In the genomic region with DNA sequence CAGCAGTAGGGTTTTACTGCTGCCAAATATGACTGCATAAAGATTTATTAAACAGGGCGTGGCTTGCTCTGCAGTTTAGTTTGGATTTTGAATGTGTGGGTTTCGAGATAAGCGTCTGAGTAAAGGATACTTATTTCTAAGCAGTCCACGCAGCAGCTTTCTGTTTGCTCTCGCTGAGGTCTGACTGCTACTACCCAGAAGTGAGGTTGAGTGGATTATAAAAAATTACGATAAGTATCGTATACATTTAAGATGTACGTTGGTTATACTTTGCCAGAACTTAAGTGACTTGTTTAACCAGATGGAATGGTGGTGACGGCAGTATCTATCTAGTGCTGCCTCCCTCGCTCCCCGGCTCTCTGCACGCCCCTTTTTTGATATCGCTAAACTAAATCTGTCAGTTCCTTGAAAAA, we compare ENCODE assay signal across 14 mouse cellular contexts. TPM values are rescaled to one million over a fixed set of nuclear protein-coding genes. Genes with fewer than 3 reads are reported as not detected.
DNase-seq lines count a peak whose midpoint lies in the region; ATAC-seq and TF ChIP-seq lines count a peak whose summit lies in the region.
"Had no signal": no experiment of that assay in that cellular context is flagged by ENCODE, and none has a peak within 500 bp of the region (broad histone marks: within the 10 kb centered on the region; RNA-seq: fewer than 3 reads in every experiment).

No protein-coding gene starts in this region.

- H3K9ac ChIP-seq in lung, embryonic 15.5 days, result no peak overlapping the region
- H3K9ac ChIP-seq in liver, embryonic 14.5 days (replicated peaks), result no peak overlapping the region
- no peak overlapping the region for H3K9ac ChIP-seq in stomach, embryonic 16.5 days (ENCODE audit: low read length)
- H3K9ac ChIP-seq: embryonic facial prominence, embryonic 15.5 days; heart, embryonic 12.5 days; midbrain, embryonic 12.5 days had no signal

- TF ChIP-seq POLR2A in lung, adult 2 months (IDR thresholded peaks at IDR 0.05; ENCODE audit: borderline replicate concordance, extremely low read depth, low read depth, low read length), result no peak
- TF ChIP-seq POLR2A in embryonic fibroblast, embryonic 13.5 days (IDR thresholded peaks at IDR 0.05; ENCODE audit: low read depth, low read length), result no peak

- H3K27ac ChIP-seq in lung, embryonic 15.5 days, result 0 out of 2 replicates have a peak overlapping the region, but pooled peaks have one; percentile 19
- H3K27ac ChIP-seq in embryonic fibroblast, embryonic 13.5 days (ENCODE audit: insufficient read depth, low read length), result peak overlapping the region; percentile 53
- no peak overlapping the region for H3K27ac ChIP-seq in liver, embryonic 14.5 days
- H3K27ac ChIP-seq in stomach, embryonic 16.5 days (ENCODE audit: low read length), result peak overlapping the region; percentile 30
- H3K27ac ChIP-seq: embryonic facial prominence, embryonic 15.5 days; limb, embryonic 10.5 days; midbrain, embryonic 12.5 days had no signal

- TF ChIP-seq CTCF in lung, adult 2 months (IDR thresholded peaks at IDR 0.05; ENCODE audit: insufficient read depth, low read length), result no peak
- no peak for TF ChIP-seq CTCF in embryonic fibroblast, embryonic 13.5 days (IDR thresholded peaks at IDR 0.05; ENCODE audit: borderline replicate concordance, insufficient read depth, low read length)
- no peak for TF ChIP-seq CTCF in liver, embryonic 14.5 days (IDR thresholded peaks at IDR 0.05; ENCODE audit: low read depth)

- no peaks in the 10 kb centered on the region for H3K9me3 ChIP-seq in lung, embryonic 15.5 days
- H3K9me3 ChIP-seq in liver, embryonic 14.5 days (ENCODE audit: control insufficient read depth, low read length), result no peaks in the 10 kb centered on the region
- no peaks in the 10 kb centered on the region for H3K9me3 ChIP-seq in stomach, embryonic 16.5 days (replicated peaks; ENCODE audit: control insufficient read depth, low read length)
- H3K9me3 ChIP-seq: embryonic facial prominence, embryonic 15.5 days; heart, embryonic 12.5 days; limb, embryonic 10.5 days; midbrain, embryonic 12.5 days had no signal

- WGBS in lung, embryonic 15.5 days, result 25% methylated on average over 13 of the region's 13 CpGs
- WGBS in lung, adult 2 months, result 29% methylated on average over 13 of the region's 13 CpGs
- 27% methylated on average over 13 of the region's 13 CpGs for WGBS in liver, embryonic 14.5 days (ENCODE audit: insufficient replicate concordance)
- 25% methylated on average over 13 of the region's 13 CpGs for WGBS in stomach, embryonic 16.5 days

- peaks cover 27% of the 10 kb centered on the region for H3K4me1 ChIP-seq in lung, embryonic 15.5 days
- peaks cover 12% of the 10 kb centered on the region for H3K4me1 ChIP-seq in lung, adult 2 months (ENCODE audit: control insufficient read depth, insufficient read depth, low read length)
- peaks cover 26% of the 10 kb centered on the region for H3K4me1 ChIP-seq in embryonic fibroblast, embryonic 13.5 days (ENCODE audit: control insufficient read depth, insufficient read depth, low read length)
- no peaks in the 10 kb centered on the region for H3K4me1 ChIP-seq in liver, embryonic 14.5 days (replicated peaks; ENCODE audit: control insufficient read depth in 2 of 2, insufficient read depth in 2 of 2, low read length in 1 of 2)
- peaks cover 20% of the 10 kb centered on the region; the same call in 1 of the 2 replicates for H3K4me1 ChIP-seq in stomach, embryonic 16.5 days (ENCODE audit: control insufficient read depth, insufficient read depth, low read length)
- H3K4me1 ChIP-seq: midbrain, embryonic 12.5 days had no signal

- peak overlapping the region; percentile 21 for H3K4me3 ChIP-seq in lung, embryonic 15.5 days
- no peak overlapping the region for H3K4me3 ChIP-seq in lung, adult 2 months (replicated peaks; ENCODE audit: extremely low read depth, low read depth, low read length)
- no peak overlapping the region for H3K4me3 ChIP-seq in embryonic fibroblast, embryonic 13.5 days (ENCODE audit: insufficient read depth, low read length)
- H3K4me3 ChIP-seq in liver, embryonic 14.5 days (ENCODE audit: insufficient read depth in 1 of 2, low read depth in 2 of 2, low read length in 2 of 2), result no peak overlapping the region
- H3K4me3 ChIP-seq in stomach, embryonic 16.5 days (replicated peaks; ENCODE audit: low read length), result peak overlapping the region; percentile 17
- H3K4me3 ChIP-seq: embryonic facial prominence, embryonic 15.5 days; heart, embryonic 12.5 days; limb, embryonic 10.5 days; midbrain, embryonic 12.5 days had no signal

- no peaks in the 10 kb centered on the region for H3K27me3 ChIP-seq in lung, embryonic 15.5 days
- no peaks in the 10 kb centered on the region for H3K27me3 ChIP-seq in liver, embryonic 14.5 days (ENCODE audit: control insufficient read depth, insufficient read depth, low read length)
- no peaks in the 10 kb centered on the region for H3K27me3 ChIP-seq in stomach, embryonic 16.5 days (ENCODE audit: control insufficient read depth, insufficient read depth, low read length)
- H3K27me3 ChIP-seq: embryonic facial prominence, embryonic 15.5 days; heart, embryonic 12.5 days; midbrain, embryonic 12.5 days had no signal

- ATAC-seq in lung, embryonic 15.5 days (ENCODE audit: borderline replicate concordance, extremely low read depth, low FRiP score, low TSS enrichment), result peak; percentile 23; the same call in 1 of the 2 replicates
- 0 out of 2 replicates have a peak, but pooled peaks have one; percentile 43 for ATAC-seq in liver, embryonic 14.5 days (ENCODE audit: insufficient read depth)
- peak; percentile 51; the same call in 1 of the 2 replicates for ATAC-seq in stomach, embryonic 16.5 days (ENCODE audit: insufficient read depth, low FRiP score)
- ATAC-seq: forebrain, embryonic 16.5 days; hindbrain, embryonic 16.5 days had no signal

- TF ChIP-seq EP300 in liver, embryonic 14.5 days (IDR thresholded peaks at IDR 0.05; ENCODE audit: low read depth), result no peak

- no peak for DNase-seq in lung, adult 2 months
- DNase-seq in liver, embryonic 14.5 days (ENCODE audit: low read depth in 3 of 3, low spot score in 3 of 3), result no peak
- no peak for DNase-seq in spleen, postnatal 14 days (ENCODE audit: low spot score in 2 of 2)
- no peak for DNase-seq in gastrocnemius, postnatal 25 days
- DNase-seq: kidney, postnatal 25 days had no signal

- H3K36me3 ChIP-seq in lung, embryonic 15.5 days, result peaks cover 11% of the 10 kb centered on the region; the same call in 1 of the 2 replicates
- H3K36me3 ChIP-seq in liver, embryonic 14.5 days (replicated peaks; ENCODE audit: control insufficient read depth, insufficient read depth, low read depth), result no peaks in the 10 kb centered on the region
- no peaks in the 10 kb centered on the region for H3K36me3 ChIP-seq in stomach, embryonic 16.5 days (ENCODE audit: control insufficient read depth, insufficient read depth, low read length)

- H3K4me2 ChIP-seq in lung, embryonic 15.5 days, result peak overlapping the region; percentile 44
- peak overlapping the region; percentile 32 for H3K4me2 ChIP-seq in liver, embryonic 14.5 days (ENCODE audit: low read depth)
- peak overlapping the region; percentile 36 for H3K4me2 ChIP-seq in stomach, embryonic 16.5 days (ENCODE audit: low read depth, low read length)
- H3K4me2 ChIP-seq: embryonic facial prominence, embryonic 15.5 days; heart, embryonic 12.5 days; midbrain, embryonic 12.5 days had no signal

RNA-seq across cellular contexts. Expression of a gene that starts 9.8 kb away (rescaled TPM):
- 64.4 and 64.8 TPM in 2 replicates for polyA plus RNA-seq in lung, embryonic 15.5 days (2015; fragmentation: Nextera tagmentation; extraction: Ambion mirVana)
- 37.6 and 78.5 TPM in 2 replicates for polyA plus RNA-seq in lung, adult 2 months (2012; rRNA removed)
- polyA plus RNA-seq in embryonic fibroblast, embryonic 13.5 days (2011; ENCODE audit: insufficient read length, low read depth, missing spikeins), result 219 and 315 TPM in 2 replicates
- polyA plus RNA-seq in liver, embryonic 14.5 days (2012; rRNA removed), result 3.1 and 4.1 TPM in 2 replicates
- 11.2 and 13.1 TPM in 2 replicates for polyA plus RNA-seq in liver, embryonic 14.5 days (2014; fragmentation: Nextera tagmentation; extraction: Ambion mirVana)
- polyA plus RNA-seq in stomach, embryonic 16.5 days (2015; fragmentation: Nextera tagmentation; extraction: Ambion mirVana), result 76.8 and 77.2 TPM in 2 replicates
- total RNA-seq in gastrocnemius, postnatal 25 days (2021), result 10 to 100 TPM; 44.2 to 45.6 TPM

Comparison
In these comparisons a context has a peak if more than half of its experiments do, and no peak if none do; other contexts are left out.
1. H3K4me3 ChIP-seq: peak in lung, embryonic 15.5 days (single experiment) and stomach, embryonic 16.5 days (single experiment); none in lung, adult 2 months (single experiment), embryonic fibroblast, embryonic 13.5 days (single experiment) and liver, embryonic 14.5 days (0 of 2).
2. Peak in every context shown above with its lines, with median percentiles within 50 percentile points of each other: ATAC-seq and H3K4me2 ChIP-seq.